Mouse (Mus musculus): ENCODE measurements around the gene Ranbp6.

The Ranbp6 gene

GRCm38 (mm10) chr19:29805917-29806785 lies 6.6 kb downstream of the Ranbp6 start, which contains the start of gene 9930021J03Rik:
Gene 9930021J03Rik (minus strand): TSS chr19:29805989.
- DNase-seq (ENCODE audit: low spot score in 2 of 2): peak; percentile 90 to 97

GRCm38 (mm10) chr19:29805101-29805916 lies 7.5 kb downstream of the Ranbp6 start:
- peak in 1 of 2 experiments; percentile 38 for DNase-seq (ENCODE audit: low spot score in 2 of 2)

DNA sequence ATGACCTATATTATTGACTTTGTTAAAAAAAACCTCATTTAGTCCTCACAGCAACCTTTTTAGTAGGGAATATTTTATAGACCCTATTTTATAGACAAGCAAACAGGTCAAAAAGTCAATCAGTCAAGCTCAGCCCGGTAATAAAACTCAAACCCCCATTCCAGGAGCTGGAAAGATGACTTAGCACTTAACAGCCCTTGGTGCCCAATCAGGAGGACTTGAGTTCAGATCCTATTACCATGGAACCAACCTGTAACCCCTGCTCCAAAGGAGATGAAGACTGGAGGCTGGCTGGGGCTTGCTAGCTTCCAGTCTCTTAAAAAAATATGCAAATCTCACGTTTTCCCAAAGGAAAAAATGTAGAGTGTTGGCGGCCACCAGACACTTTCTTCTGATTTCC lies 8.8 kb downstream of the Ranbp6 start:
- no peak for DNase-seq (ENCODE audit: low spot score in 2 of 2)

DNA sequence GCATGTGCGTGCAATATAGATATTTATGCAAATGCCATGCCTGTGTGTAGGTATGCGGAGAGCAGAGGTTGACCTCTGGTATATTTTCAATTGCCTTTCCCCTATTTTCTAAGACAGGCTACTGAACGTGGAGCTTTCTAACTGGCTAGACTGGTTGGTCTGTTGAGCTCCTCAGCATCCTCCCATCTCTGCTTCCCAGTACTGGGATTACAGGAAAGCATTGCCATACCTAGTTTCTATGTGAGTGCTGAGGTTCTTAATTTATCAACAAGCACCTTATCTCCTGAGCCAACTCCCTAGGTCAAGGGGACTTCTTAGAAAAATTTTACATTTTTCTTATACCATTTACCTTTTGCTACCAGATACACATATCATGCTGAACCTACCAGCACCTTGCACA lies 15.4 kb downstream of the Ranbp6 start:
- no peak for DNase-seq (ENCODE audit: low spot score in 2 of 2)

GRCm38 (mm10) chr19:29787997-29788396 lies 24.8 kb downstream of the Ranbp6 start:
- DNase-seq (ENCODE audit: low spot score in 2 of 2): no peak

DNA sequence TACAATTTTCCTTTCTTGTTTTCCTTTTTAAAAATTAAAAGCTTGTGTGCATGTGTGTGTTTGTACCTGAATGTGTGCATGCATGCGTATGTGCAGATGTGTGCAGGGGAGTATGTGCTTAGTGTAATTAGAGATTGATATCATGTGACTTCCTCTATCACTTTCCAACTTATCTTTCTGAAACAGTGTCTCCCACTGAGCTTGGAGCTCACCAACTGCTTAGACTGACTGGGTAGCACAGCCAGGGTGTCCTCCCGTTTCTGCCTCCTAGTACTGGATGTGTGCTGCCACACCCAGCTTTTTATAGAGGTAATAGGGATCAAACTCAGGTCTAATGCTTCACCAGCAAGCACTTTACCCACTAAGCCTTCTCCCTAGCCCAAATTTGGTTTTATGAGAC lies 29.9 kb downstream of the Ranbp6 start:
- no peak for DNase-seq (ENCODE audit: low spot score in 2 of 2)

Measured in frontal cortex, postnatal 25 days (tissue).